ENCODE assay signal across 10 mouse cellular contexts in genomic region chr10:90493436-90493835, GRCm38 (mm10).
DNase-seq lines count a peak whose midpoint lies in the region; ATAC-seq lines count a peak whose summit lies in the region.
"Had no signal": no experiment of that assay in that cellular context is flagged by ENCODE, and none has a peak within 500 bp of the region (broad histone marks: within the 10 kb centered on the region; RNA-seq: fewer than 3 reads in every experiment).

No protein-coding gene starts in this region.

- no peak overlapping the region for H3K9ac ChIP-seq in forebrain, embryonic 16.5 days (replicated peaks; ENCODE audit: low read depth, low read length)
- H3K9ac ChIP-seq in forebrain, embryonic 13.5 days: no peak overlapping the region

- ATAC-seq in forebrain, embryonic 16.5 days: no peak
- no peak for ATAC-seq in forebrain, embryonic 13.5 days
- ATAC-seq in granulocyte monocyte progenitor cell, adult 5-6 weeks (replicated peaks; ENCODE audit: poor library complexity, severe bottlenecking): no peak

- no peak overlapping the region for H3K4me2 ChIP-seq in forebrain, embryonic 16.5 days (ENCODE audit: low read length)
- no peak overlapping the region for H3K4me2 ChIP-seq in forebrain, embryonic 13.5 days

- no peaks in the 10 kb centered on the region for H3K36me3 ChIP-seq in forebrain, embryonic 16.5 days (ENCODE audit: control insufficient read depth, insufficient read depth)
- H3K36me3 ChIP-seq in forebrain, embryonic 13.5 days (ENCODE audit: poor library complexity, severe bottlenecking): no peaks in the 10 kb centered on the region

- H3K27me3 ChIP-seq in forebrain, embryonic 16.5 days (replicated peaks; ENCODE audit: control insufficient read depth, insufficient read depth, low read length): no peaks in the 10 kb centered on the region
- no peaks in the 10 kb centered on the region for H3K27me3 ChIP-seq in forebrain, embryonic 13.5 days

- H3K9me3 ChIP-seq in forebrain, embryonic 16.5 days (ENCODE audit: control insufficient read depth, low read length): no peaks in the 10 kb centered on the region
- H3K9me3 ChIP-seq in forebrain, embryonic 13.5 days (replicated peaks): no peaks in the 10 kb centered on the region

- H3K4me3 ChIP-seq in forebrain, embryonic 16.5 days (replicated peaks; ENCODE audit: low read length): no peak overlapping the region
- H3K4me3 ChIP-seq in forebrain, embryonic 13.5 days: no peak overlapping the region

- H3K4me1 ChIP-seq in forebrain, embryonic 16.5 days (replicated peaks; ENCODE audit: control insufficient read depth, insufficient read depth, low read length): peaks cover 10% of the 10 kb centered on the region
- peaks cover 4% of the 10 kb centered on the region; the same call in 1 of the 2 replicates for H3K4me1 ChIP-seq in forebrain, embryonic 13.5 days

- intact Hi-C loops in left cerebral cortex, postnatal 25 days (cut with DNase I): loop anchor here (5.0 kb wide), 2 partner anchors 84 to 184 kb away; no protein-coding TSS in a partner anchor

- peak overlapping the region; percentile 25; the same call in 1 of the 2 replicates for H3K27ac ChIP-seq in forebrain, embryonic 16.5 days (ENCODE audit: low read length)
- H3K27ac ChIP-seq in forebrain, embryonic 13.5 days: no peak overlapping the region
- H3K27ac ChIP-seq: kidney, postnatal 0 days had no signal

- WGBS in forebrain, embryonic 16.5 days: 77% methylated on average over 7 of the region's 7 CpGs
- 74% methylated on average over 7 of the region's 7 CpGs for WGBS in forebrain, embryonic 13.5 days

- peak; percentile 35 for DNase-seq in adrenal gland, adult 2 months
- peak; percentile 24 to 39 for DNase-seq in cerebellum, postnatal 36 days
- peak; percentile 59 to 75 for DNase-seq in left cerebral cortex, postnatal 25 days (ENCODE audit: low spot score in 2 of 2)
- no peak for DNase-seq in thymus, postnatal 25 days
- DNase-seq in urinary bladder, postnatal 10 days (ENCODE audit: low spot score): no peak
- DNase-seq: B cell, adult 2 months had no signal

Comparison
In these comparisons a context has a peak if more than half of its experiments do, and no peak if none do; other contexts are left out.
1. DNase-seq: peak in adrenal gland, adult 2 months (single experiment), cerebellum, postnatal 36 days (2 of 2) and left cerebral cortex, postnatal 25 days (2 of 2); none in thymus, postnatal 25 days (single experiment) and urinary bladder, postnatal 10 days (single experiment).